Mouse (Mus musculus): Measurements from ENCODE around the gene Dnah7a. TPM values are rescaled to one million over a fixed set of nuclear protein-coding genes. Genes with fewer than 3 reads are reported as not detected.
"Not testable (repeated sequence)": the region's sequence is repeated elsewhere in the genome, so short reads cannot be mapped to it uniquely, and the experiment has no call there.

The Dnah7a gene
- total and polyA plus RNA-seq, 2 experiments = not detected

DNA sequence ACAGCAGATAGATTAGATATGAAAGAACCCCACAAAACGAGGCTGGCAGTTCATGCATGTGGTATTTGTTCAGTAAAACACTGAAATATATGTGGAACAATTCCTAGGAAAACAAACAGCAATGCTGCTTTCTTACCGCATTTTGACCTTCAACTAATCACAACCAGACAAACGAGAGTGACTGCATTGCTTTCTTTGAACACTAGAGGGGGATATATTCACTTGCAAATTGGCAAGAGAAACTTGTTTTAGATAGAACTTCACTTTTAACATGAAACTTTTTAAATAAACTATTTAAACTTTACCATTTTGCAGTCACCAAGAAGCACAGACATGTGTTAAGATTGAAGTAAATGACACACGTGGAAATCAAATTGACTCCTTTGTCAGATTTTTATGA, 8.9 kb upstream of the Dnah7a start:
- no peak overlapping the region for H3K4me3 ChIP-seq (ENCODE audit: insufficient read depth, low read depth, low read length)
- no peak overlapping the region for H3K27ac ChIP-seq (replicated peaks; ENCODE audit: insufficient read depth, low read depth, low read length)
- H3K79me2 ChIP-seq (ENCODE audit: control insufficient read depth, insufficient read depth, low read length) = no peaks in the 10 kb centered on the region
- no peaks in the 10 kb centered on the region for H3K36me3 ChIP-seq (ENCODE audit: control insufficient read depth, insufficient read depth, low read length)
- TF ChIP-seq POLR2A (IDR thresholded peaks at IDR 0.05; ENCODE audit: extremely low read depth, insufficient read depth, low read length) (no peak), CTCF (IDR thresholded peaks at IDR 0.05; ENCODE audit: low read depth, low read length) (peak; percentile 19; the same call in 1 of the 2 replicates)
- no peaks in the 10 kb centered on the region for H3K4me1 ChIP-seq (ENCODE audit: control insufficient read depth, insufficient read depth, low read length)
- H3K27me3 ChIP-seq (ENCODE audit: control insufficient read depth, insufficient read depth, low read length) = no peaks in the 10 kb centered on the region
- no peak overlapping the region for H3K9ac ChIP-seq (ENCODE audit: low read depth, low read length)
- DNase-seq (ENCODE audit: extremely low read depth, low read depth, low spot score) = peak; percentile 66
- 1% methylated on average over 4 of the region's 4 CpGs for WGBS

- not testable (repeated sequence) for H3K79me2 ChIP-seq (ENCODE audit: control insufficient read depth, insufficient read depth, low read length)
These were observed 6.8 kb upstream of the Dnah7a start for GRCm38 (mm10) chr1:53713383-53713782.

GRCm38 (mm10) chr1:53711069-53711468, 4.5 kb upstream of the Dnah7a start:
- H3K27ac ChIP-seq (replicated peaks; ENCODE audit: insufficient read depth, low read depth, low read length) = no peak overlapping the region
- 92% methylated on average over 9 of the region's 9 CpGs for WGBS
- no peak for DNase-seq (ENCODE audit: extremely low read depth, low read depth, low spot score)

More at GRCm38 (mm10) chr1:53713383-53713782, 6.8 kb upstream of the Dnah7a start:
- WGBS = 74% methylated on average over 3 of the region's 3 CpGs
- H3K27me3 ChIP-seq (ENCODE audit: control insufficient read depth, insufficient read depth, low read length); H3K4me1 ChIP-seq (ENCODE audit: control insufficient read depth, insufficient read depth, low read length); H3K27ac ChIP-seq (replicated peaks; ENCODE audit: insufficient read depth, low read depth, low read length); H3K4me3 ChIP-seq (ENCODE audit: insufficient read depth, low read depth, low read length); H3K9ac ChIP-seq (ENCODE audit: low read depth, low read length); H3K36me3 ChIP-seq (ENCODE audit: control insufficient read depth, insufficient read depth, low read length); DNase-seq (ENCODE audit: extremely low read depth, low read depth, low spot score): not testable (repeated sequence)

GRCm38 (mm10) chr1:53709602-53710001, 3.0 kb upstream of the Dnah7a start:
- H3K9ac ChIP-seq (ENCODE audit: low read depth, low read length); H3K79me2 ChIP-seq (ENCODE audit: control insufficient read depth, insufficient read depth, low read length); H3K27me3 ChIP-seq (ENCODE audit: control insufficient read depth, insufficient read depth, low read length); H3K4me3 ChIP-seq (ENCODE audit: insufficient read depth, low read depth, low read length); H3K4me1 ChIP-seq (ENCODE audit: control insufficient read depth, insufficient read depth, low read length); H3K36me3 ChIP-seq (ENCODE audit: control insufficient read depth, insufficient read depth, low read length); DNase-seq (ENCODE audit: extremely low read depth, low read depth, low spot score); H3K27ac ChIP-seq (replicated peaks; ENCODE audit: insufficient read depth, low read depth, low read length): not testable (repeated sequence)
- 72% methylated on average over 5 of the region's 5 CpGs for WGBS

More at GRCm38 (mm10) chr1:53711069-53711468, 4.5 kb upstream of the Dnah7a start:
- Histone ChIP-seq H3K27me3 (ENCODE audit: control insufficient read depth, insufficient read depth, low read length) (0 out of 2 replicates have a peak, but pooled peaks cover 3% of the 10 kb centered on the region), H3K4me3 (ENCODE audit: insufficient read depth, low read depth, low read length) (no peak overlapping the region), H3K4me1 (ENCODE audit: control insufficient read depth, insufficient read depth, low read length) (no peaks in the 10 kb centered on the region), H3K36me3 (ENCODE audit: control insufficient read depth, insufficient read depth, low read length) (no peaks in the 10 kb centered on the region), H3K79me2 (ENCODE audit: control insufficient read depth, insufficient read depth, low read length) (no peaks in the 10 kb centered on the region), H3K9ac (ENCODE audit: low read depth, low read length) (no peak overlapping the region)
- TF ChIP-seq CTCF (IDR thresholded peaks at IDR 0.05; ENCODE audit: low read depth, low read length) (no peak), POLR2A (IDR thresholded peaks at IDR 0.05; ENCODE audit: extremely low read depth, insufficient read depth, low read length) (no peak)

- no peaks in the 10 kb centered on the region for H3K79me2 ChIP-seq (ENCODE audit: control insufficient read depth, insufficient read depth, low read length)
- 0 out of 2 replicates have a peak, but pooled peaks cover 3% of the 10 kb centered on the region for H3K27me3 ChIP-seq (ENCODE audit: control insufficient read depth, insufficient read depth, low read length)
- H3K4me1 ChIP-seq (ENCODE audit: control insufficient read depth, insufficient read depth, low read length) = no peaks in the 10 kb centered on the region
- H3K9ac ChIP-seq (ENCODE audit: low read depth, low read length) = no peak overlapping the region
- no peak overlapping the region for H3K4me3 ChIP-seq (ENCODE audit: insufficient read depth, low read depth, low read length)
- TF ChIP-seq CTCF (IDR thresholded peaks at IDR 0.05; ENCODE audit: low read depth, low read length) = no peak
- no peak for TF ChIP-seq POLR2A (IDR thresholded peaks at IDR 0.05; ENCODE audit: extremely low read depth, insufficient read depth, low read length)
- H3K36me3 ChIP-seq (ENCODE audit: control insufficient read depth, insufficient read depth, low read length) = no peaks in the 10 kb centered on the region
- DNase-seq (ENCODE audit: extremely low read depth, low read depth, low spot score) = no peak
- 85% methylated on average over 5 of the region's 5 CpGs for WGBS
- H3K27ac ChIP-seq (replicated peaks; ENCODE audit: insufficient read depth, low read depth, low read length) = no peak overlapping the region
These were observed 2.4 kb downstream of the Dnah7a start for GRCm38 (mm10) chr1:53704164-53704563.

GRCm38 (mm10) chr1:53664268-53664667, 42.3 kb downstream of the Dnah7a start:
- not testable (repeated sequence) for DNase-seq (ENCODE audit: extremely low read depth, low read depth, low spot score); H3K36me3 ChIP-seq (ENCODE audit: control insufficient read depth, insufficient read depth, low read length); H3K27me3 ChIP-seq (ENCODE audit: control insufficient read depth, insufficient read depth, low read length); H3K27ac ChIP-seq (replicated peaks; ENCODE audit: insufficient read depth, low read depth, low read length); H3K4me3 ChIP-seq (ENCODE audit: insufficient read depth, low read depth, low read length); H3K9ac ChIP-seq (ENCODE audit: low read depth, low read length); H3K79me2 ChIP-seq (ENCODE audit: control insufficient read depth, insufficient read depth, low read length); H3K4me1 ChIP-seq (ENCODE audit: control insufficient read depth, insufficient read depth, low read length)
